Mouse (Mus musculus) ES-E14 (cell line): ENCODE data around the gene Spg21. TPM values are rescaled to one million over a fixed set of nuclear protein-coding genes. Genes with fewer than 3 reads are reported as not detected.

Experiments
- DNase-seq: peaks from one replicate; pipeline ENCODE4 v3.0.0-alpha.2; 2013; ENCODE audit warnings: low read depth, low spot score
- H3K27ac ChIP-seq: 2 replicates; pipeline ENCODE4 v1.5.1; 2012; ENCODE audit warnings: low read depth, mild to moderate bottlenecking, low read length, moderate library complexity, mixed read lengths; ENCODE audit not compliant: poor library complexity, insufficient read depth, severe bottlenecking
- H3K36me3 ChIP-seq: 2 replicates; pipeline ENCODE4 v1.6.1; 2012; ENCODE audit warnings: mild to moderate bottlenecking, low read length, moderate library complexity, mixed read lengths; ENCODE audit not compliant: control insufficient read depth, poor library complexity, insufficient read depth, severe bottlenecking
- H3K4me1 ChIP-seq, 2 experiments: fragments of 150-350 bp in 1 of 2; sonication (generic) in 1 of 2; 2 replicates each; pipeline ENCODE4 v1.6.1; 2012; ENCODE audit warnings: low read length in 2 of 2, mild to moderate bottlenecking in 1 of 2, mixed read lengths in 1 of 2; ENCODE audit not compliant: control insufficient read depth in 2 of 2, insufficient read depth in 2 of 2, poor library complexity in 1 of 2
- H3K4me3 ChIP-seq, 2 experiments: fragments of 150-350 bp in 1 of 2; sonication (generic) in 1 of 2; 2 replicates each; pipeline ENCODE4 v1.5.1; 2012; ENCODE audit warnings: low read length in 2 of 2, low read depth in 1 of 2, mild to moderate bottlenecking in 1 of 2, mixed read lengths in 1 of 2; ENCODE audit not compliant: insufficient read depth in 1 of 2, poor library complexity in 1 of 2, severe bottlenecking in 1 of 2
- H3K9ac ChIP-seq: 2 replicates; pipeline ENCODE4 v1.6.1; 2012; ENCODE audit warnings: low read depth, mild to moderate bottlenecking, low read length, mixed read lengths; ENCODE audit not compliant: poor library complexity, insufficient read depth, severe bottlenecking
- H3K9me3 ChIP-seq: fragments of 150-350 bp; sonication (generic); 2 replicates; pipeline ENCODE4 v1.6.1; 2012; ENCODE audit warnings: low read depth, mild to moderate bottlenecking, low read length; ENCODE audit not compliant: control insufficient read depth, insufficient read depth
- CHD2 ChIP-seq: IDR thresholded peaks from 2 replicates; pipeline ENCODE4 v1.6.1; 2014; ENCODE audit warnings: mild to moderate bottlenecking, low read depth, low read length, inconsistent platforms
- HCFC1 ChIP-seq: IDR thresholded peaks from 2 replicates; pipeline ENCODE4 v1.6.1; 2012; ENCODE audit warnings: low read length, inconsistent platforms, borderline replicate concordance; ENCODE audit not compliant: insufficient read depth
- MAFK ChIP-seq: IDR thresholded peaks from 2 replicates; pipeline ENCODE4 v1.6.1; 2014; ENCODE audit warnings: mild to moderate bottlenecking, low read depth, low read length, inconsistent platforms; ENCODE audit not compliant: insufficient read depth
- ZC3H11A ChIP-seq: IDR thresholded peaks from 2 replicates; pipeline ENCODE4 v1.6.1; 2012; ENCODE audit warnings: low read depth, mild to moderate bottlenecking, inconsistent platforms, low read length, borderline replicate concordance
- ZNF384 ChIP-seq: IDR thresholded peaks from 2 replicates; pipeline ENCODE4 v1.6.1; 2012; ENCODE audit warnings: low read depth, low read length, inconsistent platforms
- in situ Hi-C, 2 experiments: fragments of 600-800 bp; cut with MboI; formaldehyde crosslinking; loops; one replicate each; pipeline ENCODE4 v1.15.1; 2025; ENCODE audit warnings: low sequenced_read_pairs in 2 of 2, inconsistent platforms in 1 of 2; ENCODE audit not compliant: unreplicated experiment in 2 of 2
- total RNA-seq: library from RNA; depleted of rRNA; stranded (reverse); fragments of 300-350 nt; gene quantifications from 2 replicates; pipeline ENCODE4 v1.2.3, GENCODE M21; 2012

Spg21 gene
- total RNA-seq, 1 experiment: 31.7 TPM

- TF ChIP-seq CHD2 (no peak), ZNF384 (no peak), ZC3H11A (no peak), HCFC1 (no peak), MAFK (no peak)
- H3K9me3 ChIP-seq: no peaks in the 10 kb centered on the region
- in situ Hi-C loops: no loop called here
- no peaks in the 10 kb centered on the region for H3K36me3 ChIP-seq
- H3K4me1 ChIP-seq: peaks cover 0 to 4% of the 10 kb centered on the region in 2 experiments; a peak in 2 of 4 replicates
- no peak overlapping the region for H3K27ac ChIP-seq
- no peak overlapping the region for H3K4me3 ChIP-seq
- DNase-seq: no peak
- no peak overlapping the region for H3K9ac ChIP-seq
Observed at GRCm38 (mm10) chr9:65430401-65430800, 30.3 kb upstream of the Spg21 start.

- Histone ChIP-seq H3K4me3 (no peak overlapping the region), H3K9ac (no peak overlapping the region), H3K4me1 (peaks cover 0 to 4% of the 10 kb centered on the region in 2 experiments; a peak in 2 of 4 replicates), H3K9me3 (no peaks in the 10 kb centered on the region), H3K36me3 (no peaks in the 10 kb centered on the region), H3K27ac (no peak overlapping the region)
- no peak for DNase-seq
- in situ Hi-C loops: no loop called here
- TF ChIP-seq HCFC1 (no peak), MAFK (no peak), CHD2 (no peak), ZNF384 (no peak), ZC3H11A (no peak)
Observed at GRCm38 (mm10) chr9:65430921-65431320, 29.8 kb upstream of the Spg21 start.

- no peak overlapping the region for H3K4me3 ChIP-seq
- H3K36me3 ChIP-seq: no peaks in the 10 kb centered on the region
- in situ Hi-C loops: no loop called here
- peak; percentile 71 for DNase-seq
- peaks cover 0 to 4% of the 10 kb centered on the region in 2 experiments; a peak in 2 of 4 replicates for H3K4me1 ChIP-seq
- no peaks in the 10 kb centered on the region for H3K9me3 ChIP-seq
- H3K9ac ChIP-seq: no peak overlapping the region
- no peak overlapping the region for H3K27ac ChIP-seq
- TF ChIP-seq CHD2 (no peak), HCFC1 (no peak), ZNF384 (no peak), MAFK (no peak), ZC3H11A (peak; percentile 71; the same call in 1 of the 2 replicates)
Observed at GRCm38 (mm10) chr9:65432236-65432635, 28.5 kb upstream of the Spg21 start.

GRCm38 (mm10) chr9:65434140-65434539 lies 26.6 kb upstream of the Spg21 start:
- Histone ChIP-seq H3K4me1 (peaks cover 0 to 4% of the 10 kb centered on the region in 2 experiments; a peak in 2 of 4 replicates), H3K4me3 (no peak overlapping the region), H3K9me3 (no peaks in the 10 kb centered on the region), H3K9ac (no peak overlapping the region), H3K27ac (no peak overlapping the region), H3K36me3 (no peaks in the 10 kb centered on the region)
- in situ Hi-C loops: no loop called here
- TF ChIP-seq MAFK (no peak), ZC3H11A (0 out of 2 replicates have a peak, but pooled peaks have one; percentile 20)
- peak; percentile 78 for DNase-seq

- Histone ChIP-seq H3K36me3 (no peaks in the 10 kb centered on the region), H3K9ac (no peak overlapping the region), H3K4me1 (peaks cover 0 to 4% of the 10 kb centered on the region in 2 experiments; a peak in 2 of 4 replicates), H3K9me3 (no peaks in the 10 kb centered on the region), H3K4me3 (no peak overlapping the region), H3K27ac (no peak overlapping the region)
- DNase-seq: no peak
- in situ Hi-C loops: no loop called here
- TF ChIP-seq ZNF384 (no peak), HCFC1 (no peak), MAFK (no peak), ZC3H11A (no peak), CHD2 (no peak)
Observed at GRCm38 (mm10) chr9:65435211-65435610, 25.5 kb upstream of the Spg21 start.
